Mouse (Mus musculus) midbrain, embryonic 15.5 days (tissue): ENCODE measurements around the gene Fam120a. TPM values are rescaled to one million over a fixed set of nuclear protein-coding genes. Genes with fewer than 3 reads are reported as not detected.

Experiments
- ATAC-seq: fragments of 200-750 bp; cut with Nextera tagmentation; replicated peaks from 2 replicates; pipeline ENCODE4 v1.8.0; 2017; ENCODE audit warnings: moderate TSS enrichment
- H3K27ac ChIP-seq: fragments of 300-500 bp; sonication (generic); 2 replicates; pipeline ENCODE4 v1.5.1; 2015; ENCODE audit warnings: mild to moderate bottlenecking, inconsistent platforms
- H3K27me3 ChIP-seq: fragments of 300-500 bp; sonication (generic); replicated peaks from 2 replicates; pipeline ENCODE4 v1.6.1; 2015; ENCODE audit warnings: inconsistent platforms
- H3K36me3 ChIP-seq: fragments of 300-500 bp; sonication (generic); replicated peaks from 2 replicates; pipeline ENCODE4 v1.6.1; 2015; ENCODE audit warnings: inconsistent platforms
- H3K4me1 ChIP-seq: fragments of 300-500 bp; sonication (generic); 2 replicates; pipeline ENCODE4 v1.6.1; 2015; ENCODE audit warnings: inconsistent platforms
- H3K4me2 ChIP-seq: fragments of 300-500 bp; sonication (generic); 2 replicates; pipeline ENCODE4 v1.6.1; 2015; ENCODE audit warnings: inconsistent platforms, mild to moderate bottlenecking, moderate library complexity
- H3K4me3 ChIP-seq: fragments of 300-500 bp; sonication (generic); 2 replicates; pipeline ENCODE4 v1.5.1; 2015; ENCODE audit warnings: mild to moderate bottlenecking, inconsistent platforms
- H3K9ac ChIP-seq: fragments of 300-500 bp; sonication (generic); 2 replicates; pipeline ENCODE4 v1.6.1; 2015; ENCODE audit warnings: mild to moderate bottlenecking, inconsistent platforms
- H3K9me3 ChIP-seq: fragments of 300-500 bp; sonication (generic); 2 replicates; pipeline ENCODE4 v1.6.1; 2016; ENCODE audit warnings: inconsistent platforms
- WGBS: fragments of 180-500 bp; shearing (Covaris S2); methylation state at CpG from one replicate; pipeline ENCODE4 v1.1.7; 2015; ENCODE audit warnings: mixed read lengths; 5-methylcytosine and 5-hydroxymethylcytosine counted together
- polyA plus RNA-seq: library from polyadenylated mRNA; unstranded; fragments of >200 nt; fragmentation: Nextera tagmentation; extraction: Ambion mirVana; gene quantifications from 2 replicates; pipeline ENCODE4 v1.2.1, GENCODE M21; 2015

Gene Fam120a
- polyA plus RNA-seq, 1 experiment from 2014 or later: 10.7 TPM

DNA sequence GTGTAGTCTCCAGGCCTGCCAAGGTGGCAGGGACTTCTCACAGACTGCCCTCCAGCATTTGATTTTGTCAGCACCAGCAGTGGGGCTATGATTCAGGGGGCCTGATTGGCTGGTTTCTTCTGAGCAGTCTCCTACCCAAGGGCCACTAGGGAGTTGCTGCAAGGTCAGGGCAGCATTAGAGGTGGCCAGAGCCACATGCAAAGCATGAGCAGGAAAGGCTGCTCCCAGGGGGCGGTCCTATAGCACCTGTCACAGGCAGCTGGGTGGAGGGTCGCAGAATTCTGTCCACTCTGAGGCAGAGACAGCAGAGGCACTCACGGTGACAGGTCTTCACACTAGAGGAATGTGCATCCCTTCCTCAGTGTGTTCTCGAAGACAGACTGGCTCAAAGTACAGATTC lies 109.0 kb downstream of the Fam120a start:
- Histone ChIP-seq H3K9me3 (0 out of 2 replicates have a peak, but pooled peaks cover 2% of the 10 kb centered on the region), H3K4me3 (no peak overlapping the region), H3K4me2 (no peak overlapping the region), H3K27me3 (no peaks in the 10 kb centered on the region), H3K36me3 (no peaks in the 10 kb centered on the region), H3K4me1 (peaks cover 49% of the 10 kb centered on the region), H3K27ac (no peak overlapping the region), H3K9ac (no peak overlapping the region)
- no peak for ATAC-seq
- WGBS: 72% methylated on average over 4 of the region's 4 CpGs

- Histone ChIP-seq H3K9ac (no peak overlapping the region), H3K4me1 (peaks cover 56% of the 10 kb centered on the region)
Observed at GRCm38 (mm10) chr13:48858054-48858453, 109.8 kb downstream of the Fam120a start.

GRCm38 (mm10) chr13:48857246-48857932 lies 110.4 kb downstream of the Fam120a start:
- Histone ChIP-seq H3K36me3 (no peaks in the 10 kb centered on the region), H3K4me1 (peaks cover 60% of the 10 kb centered on the region), H3K27ac (peak overlapping the region; percentile 7; the same call in 1 of the 2 replicates), H3K9ac (no peak overlapping the region), H3K4me3 (no peak overlapping the region), H3K9me3 (0 out of 2 replicates have a peak, but pooled peaks cover 2% of the 10 kb centered on the region), H3K4me2 (no peak overlapping the region), H3K27me3 (no peaks in the 10 kb centered on the region)
- 42% methylated on average over 7 of the region's 7 CpGs for WGBS
- ATAC-seq: no peak

More at GRCm38 (mm10) chr13:48858054-48858453, 109.8 kb downstream of the Fam120a start:
- WGBS: 48% methylated on average over 6 of the region's 6 CpGs
- H3K9me3 ChIP-seq: 0 out of 2 replicates have a peak, but pooled peaks cover 2% of the 10 kb centered on the region
- H3K27me3 ChIP-seq: no peaks in the 10 kb centered on the region
- H3K36me3 ChIP-seq: no peaks in the 10 kb centered on the region
- no peak overlapping the region for H3K4me3 ChIP-seq
- H3K27ac ChIP-seq: no peak overlapping the region; the same call in 1 of the 2 replicates
- no peak overlapping the region for H3K4me2 ChIP-seq
- ATAC-seq: no peak

GRCm38 (mm10) chr13:48853947-48854346 lies 113.9 kb downstream of the Fam120a start:
- no peaks in the 10 kb centered on the region for H3K36me3 ChIP-seq
- H3K4me3 ChIP-seq: no peak overlapping the region
- 47% methylated on average over 3 of the region's 3 CpGs for WGBS
- no peaks in the 10 kb centered on the region for H3K9me3 ChIP-seq
- no peaks in the 10 kb centered on the region for H3K27me3 ChIP-seq
- no peak overlapping the region for H3K9ac ChIP-seq
- peaks cover 83% of the 10 kb centered on the region for H3K4me1 ChIP-seq
- H3K27ac ChIP-seq: peak overlapping the region; percentile 62
- ATAC-seq: no peak
- no peak overlapping the region for H3K4me2 ChIP-seq

GRCm38 (mm10) chr13:48853475-48853874 lies 114.3 kb downstream of the Fam120a start:
- H3K27me3 ChIP-seq: no peaks in the 10 kb centered on the region
- peak overlapping the region; percentile 62 for H3K27ac ChIP-seq
- no peak overlapping the region for H3K4me2 ChIP-seq
- 9% methylated on average over 2 of the region's 2 CpGs for WGBS
- no peaks in the 10 kb centered on the region for H3K9me3 ChIP-seq
- no peaks in the 10 kb centered on the region for H3K36me3 ChIP-seq
- no peak overlapping the region for H3K9ac ChIP-seq
- no peak for ATAC-seq
- H3K4me1 ChIP-seq: peaks cover 80% of the 10 kb centered on the region
- no peak overlapping the region for H3K4me3 ChIP-seq

DNA sequence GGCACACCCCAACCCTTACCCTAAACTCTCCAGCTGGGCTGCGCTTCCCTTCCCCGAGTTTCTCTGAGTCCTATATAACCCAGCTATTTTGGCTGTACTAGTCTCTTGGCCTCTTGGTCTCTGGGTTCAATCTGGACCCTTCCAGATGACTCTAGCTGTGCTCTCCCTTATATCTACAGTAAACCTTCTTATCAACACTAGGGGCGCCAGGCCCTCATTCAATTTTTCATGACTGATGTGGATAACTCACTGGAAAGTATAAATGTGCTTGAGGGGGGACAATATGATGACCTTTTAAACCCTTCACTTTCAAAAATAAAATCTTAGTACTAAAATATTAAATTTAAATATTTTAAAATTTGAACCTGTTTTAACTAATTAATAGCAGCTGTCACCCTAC lies 115.0 kb downstream of the Fam120a start:
- no peaks in the 10 kb centered on the region for H3K27me3 ChIP-seq
- H3K4me2 ChIP-seq: no peak overlapping the region
- no peak overlapping the region for H3K4me3 ChIP-seq
- 74% methylated on average over 3 of the region's 3 CpGs for WGBS
- no peak overlapping the region for H3K27ac ChIP-seq
- H3K36me3 ChIP-seq: no peaks in the 10 kb centered on the region
- peaks cover 74% of the 10 kb centered on the region for H3K4me1 ChIP-seq
- H3K9ac ChIP-seq: no peak overlapping the region
- no peak for ATAC-seq
- no peaks in the 10 kb centered on the region for H3K9me3 ChIP-seq

- Histone ChIP-seq H3K4me3 (no peak overlapping the region), H3K9ac (no peak overlapping the region), H3K4me2 (no peak overlapping the region), H3K4me1 (peaks cover 65% of the 10 kb centered on the region), H3K27me3 (no peaks in the 10 kb centered on the region), H3K27ac (no peak overlapping the region), H3K9me3 (no peaks in the 10 kb centered on the region), H3K36me3 (no peaks in the 10 kb centered on the region)
- WGBS: 85% methylated on average over 5 of the region's 5 CpGs
- ATAC-seq: no peak
Observed at GRCm38 (mm10) chr13:48851719-48852118, 116.1 kb downstream of the Fam120a start.

DNA sequence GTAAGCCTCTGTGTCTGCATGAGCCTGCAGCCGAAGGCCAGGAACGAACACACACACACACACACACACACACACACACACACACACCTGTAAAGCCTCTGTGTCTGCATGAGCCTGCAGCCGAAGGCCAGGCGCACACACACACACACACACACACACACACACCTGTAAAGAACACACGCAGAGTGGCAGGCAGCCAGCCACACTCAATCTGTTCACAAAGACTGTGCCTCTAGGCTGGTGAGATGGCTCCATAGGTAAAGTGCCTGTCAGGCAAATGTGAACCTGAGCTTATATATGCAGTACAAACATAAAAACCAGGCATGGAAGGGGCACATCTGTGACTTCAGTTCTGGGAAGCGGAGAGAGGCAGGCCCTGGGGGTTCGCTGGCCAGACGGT lies 117.0 kb downstream of the Fam120a start:
- no peaks in the 10 kb centered on the region for H3K36me3 ChIP-seq
- no peak overlapping the region for H3K4me2 ChIP-seq
- ATAC-seq: peak; percentile 15; the same call in 1 of the 2 replicates
- 62% methylated on average over 8 of the region's 8 CpGs for WGBS
- H3K9ac ChIP-seq: no peak overlapping the region
- H3K27ac ChIP-seq: peak overlapping the region; percentile 35; the same call in 1 of the 2 replicates
- no peak overlapping the region for H3K4me3 ChIP-seq
- H3K4me1 ChIP-seq: peaks cover 57% of the 10 kb centered on the region
- H3K27me3 ChIP-seq: no peaks in the 10 kb centered on the region
- H3K9me3 ChIP-seq: no peaks in the 10 kb centered on the region

DNA sequence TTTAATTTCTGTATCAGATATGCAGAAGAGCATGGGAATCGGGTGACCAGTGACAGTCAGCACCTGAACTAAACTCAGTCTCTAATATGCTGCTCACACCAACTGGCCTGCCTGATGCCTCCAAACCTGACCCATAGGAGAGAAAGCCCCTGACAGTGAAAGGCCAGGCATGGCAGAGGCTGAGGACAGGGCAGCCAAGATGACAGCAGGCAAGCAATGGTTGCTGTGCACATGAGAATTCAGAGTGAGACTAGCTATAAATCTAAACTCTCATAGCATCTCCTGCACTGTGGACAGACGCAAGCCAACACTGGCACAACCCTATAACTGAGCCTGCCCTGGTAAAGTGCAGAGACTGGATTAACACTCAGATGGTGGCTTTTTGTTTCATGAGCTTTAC lies 117.5 kb downstream of the Fam120a start:
- Histone ChIP-seq H3K27ac (no peak overlapping the region), H3K4me3 (no peak overlapping the region), H3K9me3 (no peaks in the 10 kb centered on the region), H3K9ac (no peak overlapping the region), H3K4me2 (no peak overlapping the region), H3K4me1 (peaks cover 57% of the 10 kb centered on the region), H3K27me3 (no peaks in the 10 kb centered on the region), H3K36me3 (no peaks in the 10 kb centered on the region)
- no peak for ATAC-seq
- 88% methylated on average over 2 of the region's 2 CpGs for whole genome bisulfite sequencing

GRCm38 (mm10) chr13:48849155-48849554 lies 118.7 kb downstream of the Fam120a start:
- Histone ChIP-seq H3K27me3 (no peaks in the 10 kb centered on the region), H3K4me3 (no peak overlapping the region), H3K27ac (0 out of 2 replicates have a peak overlapping the region, but pooled peaks have one; percentile 1), H3K9ac (no peak overlapping the region), H3K9me3 (no peaks in the 10 kb centered on the region), H3K4me2 (no peak overlapping the region), H3K4me1 (peaks cover 48% of the 10 kb centered on the region), H3K36me3 (no peaks in the 10 kb centered on the region)
- no peak for ATAC-seq
- 32% methylated on average over 3 of the region's 3 CpGs for WGBS

GRCm38 (mm10) chr13:48845308-48845707 lies 122.5 kb downstream of the Fam120a start:
- Histone ChIP-seq H3K4me2 (no peak overlapping the region), H3K4me3 (no peak overlapping the region), H3K27ac (no peak overlapping the region), H3K4me1 (peaks cover 15% of the 10 kb centered on the region), H3K36me3 (no peaks in the 10 kb centered on the region), H3K9ac (no peak overlapping the region), H3K27me3 (no peaks in the 10 kb centered on the region), H3K9me3 (no peaks in the 10 kb centered on the region)
- ATAC-seq: no peak
- WGBS: 76% methylated on average over 4 of the region's 4 CpGs

DNA sequence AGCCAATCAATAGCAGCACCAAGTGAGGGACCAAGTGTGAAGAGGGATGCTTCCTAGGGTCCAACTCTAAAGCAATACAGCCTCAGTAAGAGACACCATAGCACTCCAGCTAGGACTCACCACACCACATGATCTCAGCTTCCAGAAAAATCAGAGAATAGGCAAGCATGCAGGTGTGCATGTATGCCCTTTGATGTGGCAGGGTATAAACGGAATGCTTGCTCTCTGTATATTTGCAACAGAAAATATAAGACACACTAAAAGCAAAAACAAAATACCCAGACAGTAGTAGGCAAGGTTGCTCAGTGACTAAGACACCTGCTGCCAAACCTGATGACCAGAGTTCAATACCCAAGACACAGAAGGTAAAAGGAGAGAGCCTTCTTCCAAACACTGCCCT lies 124.3 kb downstream of the Fam120a start:
- H3K27me3 ChIP-seq: no peaks in the 10 kb centered on the region
- H3K9ac ChIP-seq: no peak overlapping the region
- H3K9me3 ChIP-seq: no peaks in the 10 kb centered on the region

More for the DNA sequence above, 124.3 kb downstream of the Fam120a start:
- no peak for ATAC-seq
- peaks cover under 1% of the 10 kb centered on the region; the same call in 1 of the 2 replicates for H3K4me1 ChIP-seq
- no peak overlapping the region for H3K27ac ChIP-seq
- WGBS: 93% methylated on average over 1 of the region's 1 CpGs
- no peaks in the 10 kb centered on the region for H3K36me3 ChIP-seq
- H3K4me3 ChIP-seq: no peak overlapping the region
- no peak overlapping the region for H3K4me2 ChIP-seq
